Mouse (Mus musculus): ENCODE measurements around the gene Atp8a2.

DNA sequence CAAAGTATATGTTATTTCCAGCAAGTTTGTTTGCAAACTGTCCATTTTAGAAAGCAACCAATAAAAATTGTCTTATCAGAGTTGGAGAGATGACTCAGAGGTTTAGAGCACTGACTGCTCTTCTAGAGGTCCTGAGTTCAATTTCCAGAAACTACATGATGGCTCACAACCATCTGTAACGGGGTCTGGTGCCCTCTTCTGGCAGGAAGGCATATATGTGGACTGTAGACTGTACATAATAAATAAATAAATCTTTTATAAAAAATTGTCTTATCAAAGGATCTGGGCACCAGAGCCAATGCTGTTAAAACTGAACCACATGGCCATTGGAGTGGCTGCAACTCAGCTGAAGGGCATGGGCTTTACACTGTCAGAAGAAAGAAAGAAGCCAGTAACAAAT lies 606.4 kb downstream of the Atp8a2 start:
- no peak for TF ChIP-seq CTCF (IDR thresholded peaks at IDR 0.05; ENCODE audit: low read depth, low read length)
- TF ChIP-seq POLR2A (IDR thresholded peaks at IDR 0.05; ENCODE audit: borderline replicate concordance, low read depth, low read length): no peak
